Mouse (Mus musculus) ES-Bruce4 (cell line): ENCODE data around the gene Ankrd13b.

Experiments
- CTCF ChIP-seq: IDR thresholded peaks from one replicate; pipeline ENCODE4 v1.8.1; 2011; ENCODE audit warnings: low read depth, low read length
- EP300 ChIP-seq: IDR thresholded peaks from 2 replicates; pipeline ENCODE4 v1.6.1; 2011; ENCODE audit warnings: low read depth, low read length; ENCODE audit not compliant: insufficient read depth
- POLR2A ChIP-seq: IDR thresholded peaks from one replicate; pipeline ENCODE4 v1.8.1; 2011; ENCODE audit warnings: low read length; ENCODE audit not compliant: insufficient read depth

- TF ChIP-seq CTCF (no peak), POLR2A (no peak), EP300 (no peak)
These were observed 52.5 kb downstream of the Ankrd13b start for GRCm38 (mm10) chr11:77437026-77437425.
